Mouse (Mus musculus) layer of hippocampus, postnatal 25 days (tissue): ENCODE results near the gene Sipa1l1. TPM values are rescaled to one million over a fixed set of nuclear protein-coding genes. Genes with fewer than 3 reads are reported as not detected.

Experiments used
- DNase-seq, 2 experiments: peaks; one replicate each; pipeline ENCODE4 v3.0.0; 2022; ENCODE audit warnings: mixed read lengths in 2 of 2, low spot score in 1 of 2; ENCODE audit errors: extremely low spot score in 1 of 2
- total RNA-seq, 2 experiments: library from RNA; stranded (reverse); gene quantifications; 2 replicates each; pipeline ENCODE4 v1.2.3; 2021

Sipa1l1 gene
- total RNA-seq, 2 experiments from 2014 or later = 185 to 216 TPM

GRCm38 (mm10) chr12:82237946-82238345 lies 68.8 kb downstream of the Sipa1l1 start:
- no peak for DNase-seq

DNA sequence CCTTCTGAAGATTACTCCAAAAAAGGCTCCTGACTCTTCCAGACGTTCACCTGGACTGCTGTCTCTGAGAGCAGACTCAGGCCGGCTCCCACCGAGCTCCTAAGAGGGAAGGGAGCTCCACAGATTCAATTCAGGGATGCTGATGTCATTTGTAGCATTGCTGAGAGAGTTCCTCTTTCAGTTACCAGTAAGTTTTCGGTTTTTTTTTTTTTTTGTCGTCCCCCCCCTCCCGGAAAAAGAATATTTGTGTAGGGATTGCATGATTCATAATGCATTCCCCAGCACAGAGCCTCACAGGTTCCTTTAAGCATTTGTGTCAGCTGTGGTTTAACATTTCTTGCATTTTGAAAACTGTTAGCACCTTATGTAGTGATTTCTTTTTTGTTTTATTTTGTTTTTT lies 71.6 kb downstream of the Sipa1l1 start:
- no peak for DNase-seq

- DNase-seq = no peak
Measured at GRCm38 (mm10) chr12:82245219-82245618, 76.1 kb downstream of the Sipa1l1 start.

DNA sequence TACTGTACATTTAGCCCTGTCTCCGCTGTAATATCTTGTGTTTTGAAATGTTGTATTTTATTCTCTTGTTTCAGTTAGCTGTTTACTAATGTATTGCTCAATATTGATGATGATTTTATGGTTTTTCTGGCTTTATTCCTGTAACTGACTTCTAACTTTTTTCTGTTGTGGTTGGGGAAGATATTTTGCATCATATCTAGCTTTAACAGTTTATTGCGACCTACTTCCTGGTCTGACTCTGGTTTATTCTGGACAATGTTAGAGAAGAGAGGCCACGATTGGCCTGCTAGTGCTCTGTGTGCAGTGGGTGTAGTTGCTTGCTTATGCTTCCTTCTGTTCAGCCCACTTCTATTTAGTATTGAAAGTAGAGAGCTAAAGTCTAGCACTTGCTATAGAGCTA lies 77.3 kb downstream of the Sipa1l1 start:
- no peak for DNase-seq

GRCm38 (mm10) chr12:82247371-82248258 lies 78.5 kb downstream of the Sipa1l1 start:
- DNase-seq = no peak

- no peak for DNase-seq
Measured at GRCm38 (mm10) chr12:82248501-82248900, 79.4 kb downstream of the Sipa1l1 start.

DNA sequence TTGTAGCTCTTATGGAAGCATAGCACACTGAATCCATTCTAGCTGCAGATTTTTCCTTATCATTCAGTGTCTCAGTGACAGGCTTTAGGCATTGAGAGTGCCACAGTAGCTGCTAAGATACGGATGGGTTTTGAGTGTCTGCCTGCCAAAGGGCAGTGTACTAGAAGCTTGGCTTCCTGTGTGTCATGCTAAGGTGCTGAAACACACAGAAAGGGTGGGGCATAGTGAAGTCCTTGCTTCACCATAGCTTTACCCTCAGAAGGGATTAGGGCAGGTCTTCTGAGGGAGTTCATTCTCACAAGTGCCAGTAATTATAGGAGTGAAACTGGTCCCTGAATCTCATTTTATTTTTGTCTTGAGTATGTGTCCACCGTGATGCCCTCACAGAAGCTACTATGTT lies 82.2 kb downstream of the Sipa1l1 start:
- no peak for DNase-seq

GRCm38 (mm10) chr12:82254076-82254475 lies 85.0 kb downstream of the Sipa1l1 start:
- peak in 1 of 2 experiments; percentile 28 for DNase-seq

DNA sequence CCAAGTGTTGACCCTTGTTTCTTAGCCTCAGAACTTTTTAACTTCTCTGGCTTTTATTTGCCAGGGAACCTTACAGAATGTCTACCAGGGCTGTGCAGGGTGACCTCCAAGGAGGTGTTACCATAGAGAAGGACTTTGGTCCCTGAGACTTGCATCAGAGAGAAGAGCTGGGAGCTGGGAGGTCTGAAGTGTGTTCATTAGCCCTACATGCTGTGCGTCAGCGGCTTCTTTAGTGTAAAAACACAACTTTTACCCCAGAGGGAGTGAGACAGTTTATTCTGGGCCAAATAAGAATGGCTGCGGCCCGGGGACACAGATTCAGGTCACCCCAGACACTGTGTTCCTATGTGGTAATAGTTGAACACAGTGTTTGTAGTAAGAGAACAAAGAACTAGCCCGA lies 86.9 kb downstream of the Sipa1l1 start:
- no peak for DNase-seq

GRCm38 (mm10) chr12:82256921-82257500 lies 87.9 kb downstream of the Sipa1l1 start:
- DNase-seq = no peak

DNA sequence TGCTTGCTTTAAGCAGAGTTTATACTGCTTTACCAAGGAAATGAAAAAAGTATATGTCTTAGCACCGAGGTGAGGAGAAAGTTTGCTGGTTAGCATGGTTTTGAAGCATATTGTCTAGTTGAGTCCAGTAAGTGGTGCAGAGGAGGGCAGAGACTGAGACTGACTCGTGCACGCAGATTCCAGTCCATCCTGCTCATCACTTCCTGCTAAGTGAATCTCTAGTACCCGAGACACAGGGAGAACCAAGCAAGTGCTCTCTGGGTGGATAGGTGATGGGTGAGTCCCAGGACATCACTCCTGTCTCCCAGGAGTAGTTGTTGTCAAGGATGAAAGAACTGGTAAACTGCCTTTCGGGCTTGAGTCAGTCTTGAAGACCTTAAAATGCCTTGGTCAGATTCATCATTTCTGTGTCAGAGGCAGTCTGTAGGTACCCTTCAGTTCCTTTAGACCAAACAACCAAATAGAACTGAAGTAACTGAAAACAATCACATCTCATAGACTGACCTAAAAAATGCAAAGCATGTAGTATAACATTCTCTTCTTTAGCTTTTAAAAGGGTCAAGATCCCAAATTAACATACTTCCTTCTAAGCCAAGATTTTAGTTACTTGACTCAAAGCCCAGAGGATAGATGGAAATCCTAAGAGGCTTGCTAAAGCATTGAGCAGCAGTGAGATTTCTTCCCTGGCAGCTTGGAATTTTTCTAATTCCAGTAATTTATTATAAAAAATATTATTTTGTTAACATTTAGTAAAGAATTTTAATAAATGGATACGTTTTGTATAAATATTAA lies 89.1 kb downstream of the Sipa1l1 start:
- DNase-seq = no peak

DNA sequence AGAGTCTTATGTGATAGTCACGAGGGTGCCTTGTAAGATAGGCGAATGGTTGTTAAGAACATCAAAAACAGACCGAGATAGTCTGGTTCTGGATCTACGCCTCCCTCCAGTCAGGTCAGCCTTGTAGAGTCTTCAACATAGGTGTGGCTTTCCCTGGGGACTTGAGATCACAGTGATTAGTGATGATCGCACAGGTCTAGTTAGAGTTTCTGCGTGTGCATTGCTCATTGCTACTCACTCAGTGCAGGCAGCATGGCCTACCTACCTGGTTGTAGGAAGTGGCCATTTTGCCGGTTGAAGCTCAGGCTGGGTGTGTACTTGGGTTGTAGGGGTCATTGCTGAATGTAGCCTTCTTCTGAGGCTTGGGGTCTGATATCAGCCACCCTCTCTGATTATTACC lies 94.3 kb downstream of the Sipa1l1 start:
- no peak for DNase-seq

DNA sequence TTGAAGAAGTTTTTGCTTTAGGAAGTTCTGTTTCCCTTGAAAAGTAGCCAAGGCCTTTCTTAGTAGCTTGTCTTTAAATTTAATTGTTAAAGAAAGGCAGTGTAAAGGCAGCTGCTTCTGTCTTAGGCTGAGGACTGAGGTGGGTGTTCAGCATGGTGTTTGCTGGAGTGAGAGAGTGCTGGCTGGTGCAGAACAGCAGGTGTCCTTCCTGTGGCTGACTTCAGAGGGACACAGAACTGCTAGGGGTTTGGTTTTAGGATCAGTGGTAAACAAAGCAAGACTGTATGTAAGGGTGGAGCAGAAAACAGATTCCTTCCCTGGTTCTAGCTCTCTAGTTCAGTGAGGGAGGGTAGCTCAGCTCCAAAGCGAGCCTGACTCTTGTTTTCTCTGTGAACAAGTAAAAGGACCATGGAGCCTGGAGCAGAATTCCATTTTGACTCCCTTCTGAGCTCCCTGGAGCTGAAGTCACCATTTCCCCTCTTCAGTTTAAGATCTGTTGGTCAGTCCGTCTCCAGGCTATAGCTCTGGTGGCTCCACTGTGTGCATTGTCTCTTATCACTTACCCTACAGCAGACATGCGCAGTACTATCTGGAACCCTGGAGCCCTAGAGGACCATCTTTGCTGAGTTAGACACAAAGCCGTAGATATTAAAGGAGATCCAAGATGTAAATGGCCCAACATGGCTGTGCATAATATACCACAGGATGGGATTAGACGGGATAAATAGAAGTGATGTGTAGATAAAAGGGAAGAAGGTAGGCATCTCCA lies 95.1 kb downstream of the Sipa1l1 start:
- DNase-seq = no peak

DNA sequence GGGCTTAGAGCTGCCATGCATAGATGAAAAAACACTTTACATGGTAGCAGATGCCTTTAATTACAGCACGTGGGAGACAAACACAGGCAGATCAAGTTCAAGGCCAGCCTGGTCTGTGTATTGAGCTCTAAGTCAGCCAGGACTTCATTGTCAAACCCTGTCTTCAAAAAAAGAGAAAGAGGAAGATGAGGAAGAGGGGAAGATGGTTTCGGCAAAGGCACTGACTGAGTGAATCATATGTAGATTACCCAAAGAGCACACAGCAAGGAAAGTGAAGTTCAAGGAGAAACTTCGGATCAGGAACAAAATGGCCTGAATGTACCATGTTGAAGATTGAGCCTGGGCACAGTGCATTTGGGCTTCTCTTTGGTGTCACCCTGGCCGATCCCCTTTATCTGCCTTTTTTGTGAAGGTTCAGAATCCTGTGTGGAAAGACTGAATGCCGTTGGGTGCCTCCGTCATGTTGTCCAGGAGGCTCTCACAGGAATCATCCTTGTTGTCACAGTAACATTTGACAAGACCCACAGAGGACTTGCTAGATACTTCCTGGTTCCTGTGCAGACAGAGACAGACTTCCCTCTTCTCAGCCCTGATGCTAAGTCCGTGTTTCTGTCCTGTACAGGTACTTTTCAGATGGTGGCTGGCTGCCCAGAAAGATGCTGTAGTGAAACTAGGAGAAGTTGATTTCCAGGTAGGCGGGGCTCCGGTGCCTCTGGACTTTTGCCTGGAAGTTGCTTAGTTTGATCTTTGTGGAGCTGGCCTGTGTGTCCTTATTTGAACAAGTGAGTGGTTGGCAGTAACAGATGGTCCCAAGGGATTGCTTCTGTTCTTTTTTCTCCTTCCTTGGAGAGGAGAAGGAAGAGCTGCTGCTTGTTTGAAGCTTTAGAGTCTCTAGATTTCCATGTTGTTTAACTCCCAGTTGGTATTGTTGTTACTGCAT lies 96.5 kb downstream of the Sipa1l1 start:
- no peak for DNase-seq

DNA sequence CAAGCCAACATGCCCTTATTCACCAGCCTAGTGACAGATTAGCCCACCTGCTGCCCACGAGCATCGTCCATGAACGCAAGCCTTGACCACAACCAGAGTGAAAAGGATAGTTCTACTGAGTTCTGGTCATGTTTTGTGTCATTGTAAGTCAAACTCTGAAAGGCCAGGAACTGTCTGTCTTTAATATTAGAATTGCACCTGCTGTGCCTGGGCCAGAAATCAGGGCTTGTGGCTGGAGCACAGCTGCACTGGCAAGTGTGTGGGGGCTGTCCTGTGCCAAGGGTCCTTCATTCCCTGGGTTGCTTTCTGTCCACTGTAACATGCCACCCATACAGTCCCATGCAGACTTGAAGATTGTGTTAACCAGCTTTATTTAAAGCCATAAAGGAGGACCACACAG lies 102.3 kb downstream of the Sipa1l1 start:
- no peak for DNase-seq

GRCm38 (mm10) chr12:82273503-82273902 lies 104.4 kb downstream of the Sipa1l1 start:
- DNase-seq = no peak

DNA sequence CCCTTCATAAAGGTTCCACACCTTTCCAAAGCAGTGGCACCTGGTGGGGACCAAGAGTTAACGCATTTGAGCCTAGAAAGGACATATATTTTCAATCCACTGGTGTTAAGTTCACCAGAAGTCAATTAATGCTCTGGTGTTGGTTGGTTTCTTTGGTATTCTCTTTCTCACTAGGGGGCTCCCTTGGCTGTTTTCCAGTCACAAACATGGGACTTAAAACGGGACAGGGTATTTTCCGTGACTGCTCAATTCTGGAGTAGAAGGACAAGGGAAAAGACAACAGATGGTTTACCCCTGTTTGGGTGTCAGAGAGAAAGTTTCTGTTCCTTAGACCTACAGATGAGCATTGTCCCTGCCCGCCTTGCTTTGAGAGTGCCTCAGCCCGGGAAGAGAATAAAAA lies 105.5 kb downstream of the Sipa1l1 start:
- no peak for DNase-seq

DNA sequence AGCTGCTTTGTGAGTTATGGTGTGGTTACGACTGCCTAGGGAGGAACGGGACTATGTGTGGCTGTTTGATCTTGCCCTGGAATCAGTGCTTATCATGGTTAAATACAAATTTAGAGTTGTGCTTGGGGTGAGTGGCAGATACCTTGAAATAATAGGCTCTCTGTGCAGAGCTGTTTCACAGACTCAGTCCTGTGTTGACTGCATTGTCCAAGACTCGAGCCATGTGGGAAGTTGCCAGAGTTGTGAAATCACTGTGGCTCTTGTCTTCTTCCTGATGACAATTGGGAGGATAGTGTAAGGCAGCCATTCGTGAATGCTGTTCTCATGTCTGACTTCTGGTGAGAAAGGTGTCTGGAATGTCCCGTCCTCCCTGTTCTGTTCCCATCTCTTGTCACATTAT lies 106.6 kb downstream of the Sipa1l1 start:
- DNase-seq = no peak

- no peak for DNase-seq
Measured at GRCm38 (mm10) chr12:82276591-82276990, 107.5 kb downstream of the Sipa1l1 start.
